Mouse (Mus musculus) adrenal gland, postnatal 14 days (tissue): ENCODE data around the gene Fam171a1. TPM values are rescaled to one million over a fixed set of nuclear protein-coding genes. Genes with fewer than 3 reads are reported as not detected.
"Not testable (repeated sequence)": the region's sequence is repeated elsewhere in the genome, so short reads cannot be mapped to it uniquely, and the experiment has no call there.

ENCODE experiments used
- DNase-seq: peaks from one replicate; pipeline ENCODE4 v3.0.0; 2021; ENCODE audit warnings: mixed read lengths
- total RNA-seq: library from RNA; stranded (reverse); gene quantifications from 2 replicates; pipeline ENCODE4 v1.2.3, GENCODE M21; 2021

Fam171a1 gene
- total RNA-seq, 1 experiment from 2014 or later, result 25.3 TPM

- DNase-seq, result no peak
Measured at GRCm38 (mm10) chr2:3169403-3169747, 55.4 kb downstream of the Fam171a1 start.

GRCm38 (mm10) chr2:3171774-3172173, 57.8 kb downstream of the Fam171a1 start:
- DNase-seq, result no peak

GRCm38 (mm10) chr2:3172656-3173055, 58.6 kb downstream of the Fam171a1 start:
- DNase-seq, result no peak

GRCm38 (mm10) chr2:3174890-3175289, 60.9 kb downstream of the Fam171a1 start:
- DNase-seq, result no peak

- not testable (repeated sequence) for DNase-seq
Measured at GRCm38 (mm10) chr2:3175988-3176387, 62.0 kb downstream of the Fam171a1 start.

GRCm38 (mm10) chr2:3176751-3177150, 62.7 kb downstream of the Fam171a1 start:
- DNase-seq, result no peak

- no peak for DNase-seq
Measured at GRCm38 (mm10) chr2:3180550-3180949, 66.5 kb downstream of the Fam171a1 start.

- DNase-seq, result no peak
Measured at GRCm38 (mm10) chr2:3183656-3184055, 69.6 kb downstream of the Fam171a1 start.

GRCm38 (mm10) chr2:3185335-3185734, 71.3 kb downstream of the Fam171a1 start:
- peak; percentile 67 for DNase-seq

GRCm38 (mm10) chr2:3188745-3189475, 74.9 kb downstream of the Fam171a1 start:
- DNase-seq, result no peak

GRCm38 (mm10) chr2:3191149-3191548, 77.1 kb downstream of the Fam171a1 start:
- DNase-seq, result no peak

GRCm38 (mm10) chr2:3195511-3195910, 81.5 kb downstream of the Fam171a1 start:
- no peak for DNase-seq

- no peak for DNase-seq
Measured at GRCm38 (mm10) chr2:3200422-3200821, 86.4 kb downstream of the Fam171a1 start.

- DNase-seq, result no peak
Measured at GRCm38 (mm10) chr2:3206975-3207642, 93.1 kb downstream of the Fam171a1 start.

- no peak for DNase-seq
Measured at GRCm38 (mm10) chr2:3215480-3215879, 101.5 kb downstream of the Fam171a1 start.

- DNase-seq, result no peak
Measured at GRCm38 (mm10) chr2:3216617-3217016, 102.6 kb downstream of the Fam171a1 start.

GRCm38 (mm10) chr2:3217577-3217976, 103.6 kb downstream of the Fam171a1 start:
- DNase-seq, result not testable (repeated sequence)

- DNase-seq, result no peak
Measured at GRCm38 (mm10) chr2:3218225-3218624, 104.2 kb downstream of the Fam171a1 start.

GRCm38 (mm10) chr2:3228475-3228874, 114.5 kb downstream of the Fam171a1 start:
- DNase-seq, result peak; percentile 32

GRCm38 (mm10) chr2:3229060-3229459, 115.0 kb downstream of the Fam171a1 start:
- peak; percentile 81 for DNase-seq

GRCm38 (mm10) chr2:3239255-3239654, 125.2 kb downstream of the Fam171a1 start:
- DNase-seq, result no peak

GRCm38 (mm10) chr2:3244251-3244650, 130.2 kb downstream of the Fam171a1 start:
- DNase-seq, result no peak

- no peak for DNase-seq
Measured at GRCm38 (mm10) chr2:3251309-3251708, 137.3 kb downstream of the Fam171a1 start.

- no peak for DNase-seq
Measured at GRCm38 (mm10) chr2:3266466-3266865, 152.4 kb downstream of the Fam171a1 start.
